Mouse (Mus musculus) c-Kit-positive CD71-positive TER-119-positive erythroid progenitor cells, embryonic 14.5 days (primary cell): Measurements from ENCODE around the gene Tgfbr3.

Experiments used
- DNase-seq: peaks from one replicate; pipeline ENCODE4 v3.0.0-alpha.2; 2013; ENCODE audit warnings: low spot score

Tgfbr3 gene

GRCm38 (mm10) chr5:107171861-107172260, 117.6 kb downstream of the Tgfbr3 start:
- no peak for DNase-seq

- no peak for DNase-seq
Observed at GRCm38 (mm10) chr5:107169796-107170195, 119.6 kb downstream of the Tgfbr3 start.

GRCm38 (mm10) chr5:107167872-107168300, 121.5 kb downstream of the Tgfbr3 start:
- no peak for DNase-seq

GRCm38 (mm10) chr5:107167373-107167772, 122.1 kb downstream of the Tgfbr3 start:
- no peak for DNase-seq

- no peak for DNase-seq
Observed at GRCm38 (mm10) chr5:107166659-107167370, 122.6 kb downstream of the Tgfbr3 start.

GRCm38 (mm10) chr5:107165734-107166133, 123.7 kb downstream of the Tgfbr3 start:
- no peak for DNase-seq

GRCm38 (mm10) chr5:107165271-107165670, 124.2 kb downstream of the Tgfbr3 start:
- DNase-seq = no peak

- no peak for DNase-seq
Observed at GRCm38 (mm10) chr5:107164856-107165255, 124.6 kb downstream of the Tgfbr3 start.

GRCm38 (mm10) chr5:107164146-107164545, 125.3 kb downstream of the Tgfbr3 start:
- DNase-seq = no peak

- no peak for DNase-seq
Observed at GRCm38 (mm10) chr5:107163336-107163735, 126.1 kb downstream of the Tgfbr3 start.

GRCm38 (mm10) chr5:107162812-107163211, 126.6 kb downstream of the Tgfbr3 start:
- no peak for DNase-seq

GRCm38 (mm10) chr5:107162319-107162718, 127.1 kb downstream of the Tgfbr3 start:
- no peak for DNase-seq

- no peak for DNase-seq
Observed at GRCm38 (mm10) chr5:107159914-107160890, 129.2 kb downstream of the Tgfbr3 start.

GRCm38 (mm10) chr5:107158531-107159178, 130.8 kb downstream of the Tgfbr3 start:
- no peak for DNase-seq

- DNase-seq = no peak
Observed at GRCm38 (mm10) chr5:107157384-107157783, 132.0 kb downstream of the Tgfbr3 start.

- no peak for DNase-seq
Observed at GRCm38 (mm10) chr5:107156096-107156495, 133.3 kb downstream of the Tgfbr3 start.

- no peak for DNase-seq
Observed at GRCm38 (mm10) chr5:107152989-107153388, 136.4 kb downstream of the Tgfbr3 start.

GRCm38 (mm10) chr5:107151320-107151719, 138.1 kb downstream of the Tgfbr3 start:
- no peak for DNase-seq

- DNase-seq = no peak
Observed at GRCm38 (mm10) chr5:107150555-107151312, 138.7 kb downstream of the Tgfbr3 start.

GRCm38 (mm10) chr5:107147951-107148766, 141.3 kb downstream of the Tgfbr3 start:
- DNase-seq = no peak

GRCm38 (mm10) chr5:107147413-107147812, 142.0 kb downstream of the Tgfbr3 start:
- no peak for DNase-seq
